Mouse (Mus musculus) thymus, adult 2 months (tissue): ENCODE results near the gene Gm14406.
"Not testable (repeated sequence)": the region's sequence is repeated elsewhere in the genome, so short reads cannot be mapped to it uniquely, and the experiment has no call there.

ENCODE experiments used
- CTCF ChIP-seq: fragments of 200-500 bp; IDR thresholded peaks from 2 replicates; pipeline ENCODE4 v1.5.1; 2012; ENCODE audit warnings: mild to moderate bottlenecking, control low read depth, low read length, moderate library complexity, borderline replicate concordance; ENCODE audit not compliant: control insufficient read depth, poor library complexity, insufficient read depth; ENCODE audit errors: extremely low read depth
- POLR2A ChIP-seq: fragments of 200-500 bp; IDR thresholded peaks from 2 replicates; pipeline ENCODE4 v1.6.1; 2012; ENCODE audit warnings: mild to moderate bottlenecking, low read length, control low read depth, moderate library complexity; ENCODE audit not compliant: control insufficient read depth, poor library complexity, insufficient read depth; ENCODE audit errors: extremely low read depth

DNA sequence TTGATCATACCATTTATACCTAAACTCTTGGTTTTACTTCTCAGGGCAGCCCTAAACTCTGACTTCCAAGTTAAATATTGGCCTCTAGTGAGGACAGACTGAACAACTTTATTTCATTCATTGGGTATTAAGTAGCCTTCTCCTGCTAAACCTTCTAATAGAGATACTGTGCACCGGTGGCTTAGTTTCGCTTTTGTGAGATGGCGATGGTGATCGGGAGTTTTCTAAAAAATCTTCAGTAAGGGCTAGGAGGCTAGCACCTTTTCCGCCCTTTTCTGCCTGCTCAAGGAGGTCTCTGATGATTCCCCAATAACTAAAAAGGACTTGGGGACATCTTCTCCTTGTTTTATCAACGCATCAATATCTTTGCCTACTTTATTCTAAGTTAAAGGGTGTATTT lies 54.3 kb downstream of the Gm14406 start:
- not testable (repeated sequence) for TF ChIP-seq POLR2A, CTCF
